Mouse (Mus musculus): ENCODE data around the gene Wipf1.

DNA sequence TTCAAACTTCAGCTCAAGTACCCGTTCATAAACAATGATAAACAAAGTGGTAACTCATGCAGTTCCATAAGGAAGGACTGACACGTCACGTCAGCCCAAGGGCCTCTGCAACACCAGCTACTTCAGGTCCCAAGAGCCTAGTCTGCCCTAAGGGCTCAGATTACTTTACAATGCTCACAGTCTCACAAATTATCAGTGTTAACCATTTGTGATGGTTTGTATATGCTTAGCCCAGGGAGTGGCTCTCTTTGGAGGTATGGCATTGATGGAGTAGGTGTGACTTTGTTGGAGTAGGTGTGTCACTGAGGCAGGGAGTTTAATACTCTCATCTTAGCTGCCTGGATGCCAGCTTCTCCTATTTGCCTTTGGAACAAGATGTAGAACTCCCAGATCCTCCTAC lies 32.0 kb downstream of the Wipf1 start:
- TF ChIP-seq CTCF (IDR thresholded peaks at IDR 0.05; ENCODE audit: control insufficient read depth, insufficient read depth, low read length) (no peak), POLR2A (IDR thresholded peaks at IDR 0.05; ENCODE audit: borderline replicate concordance, control insufficient read depth, low read depth, low read length) (no peak)
